In the genomic region with DNA sequence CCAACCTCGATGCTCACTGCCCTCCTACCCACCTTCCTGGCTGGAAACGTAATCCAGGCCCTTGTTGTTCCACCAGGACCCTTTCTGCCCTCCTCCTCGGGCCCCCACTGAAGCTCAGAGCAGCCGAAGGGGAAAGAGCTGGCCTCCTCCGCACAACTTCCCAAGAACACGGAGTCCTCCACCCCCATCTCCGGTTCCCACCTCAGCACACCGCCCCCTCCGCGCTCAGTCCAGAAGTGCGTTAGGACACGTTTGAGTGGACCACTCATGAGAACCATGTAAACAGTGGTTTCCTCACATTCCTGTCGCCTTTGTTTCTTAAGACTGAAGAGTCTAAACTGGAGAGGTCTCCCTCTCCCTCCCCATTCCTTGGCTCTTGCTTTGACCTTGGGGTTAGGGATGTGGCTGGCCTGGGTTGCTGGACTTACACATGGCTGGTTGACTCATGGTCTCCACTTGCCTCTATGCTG, we compare ENCODE assay signal across 12 mouse cellular contexts. TPM values are rescaled to one million over a fixed set of nuclear protein-coding genes. Genes with fewer than 3 reads are reported as not detected.
DNase-seq lines count a peak whose midpoint lies in the region; ATAC-seq and TF ChIP-seq lines count a peak whose summit lies in the region.
"Had no signal": no experiment of that assay in that cellular context is flagged by ENCODE, and none has a peak within 500 bp of the region (broad histone marks: within the 10 kb centered on the region; RNA-seq: fewer than 3 reads in every experiment).

No protein-coding gene starts in this region.

- no peaks in the 10 kb centered on the region for H3K36me3 ChIP-seq in kidney, adult 2 months (ENCODE audit: control insufficient read depth, insufficient read depth, low read length)
- H3K36me3 ChIP-seq in intestine, embryonic 16.5 days (ENCODE audit: control insufficient read depth, insufficient read depth, low read length), result no peaks in the 10 kb centered on the region
- no peaks in the 10 kb centered on the region for H3K36me3 ChIP-seq in thymus, adult 2 months (ENCODE audit: control insufficient read depth, insufficient read depth, low read length)

- no peaks in the 10 kb centered on the region for H3K4me1 ChIP-seq in kidney, adult 2 months (ENCODE audit: control insufficient read depth, insufficient read depth, low read length)
- no peaks in the 10 kb centered on the region for H3K4me1 ChIP-seq in cortical plate, adult 2 months (ENCODE audit: control insufficient read depth, insufficient read depth, low read length)
- no peaks in the 10 kb centered on the region for H3K4me1 ChIP-seq in intestine, embryonic 16.5 days (ENCODE audit: control insufficient read depth, insufficient read depth, low read length)
- no peaks in the 10 kb centered on the region for H3K4me1 ChIP-seq in thymus, adult 2 months (replicated peaks; ENCODE audit: control insufficient read depth, insufficient read depth, low read length)

- H3K9me3 ChIP-seq in intestine, embryonic 16.5 days (ENCODE audit: control insufficient read depth, low read length), result 0 out of 2 replicates have a peak, but pooled peaks cover 3% of the 10 kb centered on the region

- ATAC-seq in intestine, embryonic 16.5 days, result peak; percentile 60

- TF ChIP-seq POLR2A in kidney, adult 2 months (IDR thresholded peaks at IDR 0.05; ENCODE audit: low read depth, low read length), result no peak
- no peak for TF ChIP-seq POLR2A in cortical plate, adult 2 months (IDR thresholded peaks at IDR 0.05; ENCODE audit: extremely low read depth, insufficient read depth, low read length)
- no peak for TF ChIP-seq POLR2A in thymus, adult 2 months (IDR thresholded peaks at IDR 0.05; ENCODE audit: control insufficient read depth, extremely low read depth, insufficient read depth, low read length, poor library complexity)

- no peak overlapping the region for H3K4me2 ChIP-seq in intestine, embryonic 16.5 days (ENCODE audit: low read depth, low read length)

- H3K4me3 ChIP-seq in kidney, adult 2 months (ENCODE audit: insufficient read depth, low read depth, low read length), result no peak overlapping the region
- no peak overlapping the region for H3K4me3 ChIP-seq in cortical plate, adult 2 months (ENCODE audit: insufficient read depth, low read length)
- no peak overlapping the region for H3K4me3 ChIP-seq in intestine, embryonic 16.5 days (ENCODE audit: low read length)
- no peak overlapping the region for H3K4me3 ChIP-seq in thymus, adult 2 months (ENCODE audit: control insufficient read depth, insufficient read depth, low read length)

- 48% methylated on average over 13 of the region's 13 CpGs for WGBS in kidney, adult 2 months
- WGBS in intestine, embryonic 16.5 days, result 68% methylated on average over 13 of the region's 13 CpGs
- WGBS in thymus, adult 2 months, result 91% methylated on average over 13 of the region's 13 CpGs

- no peaks in the 10 kb centered on the region for H3K27me3 ChIP-seq in kidney, adult 2 months (replicated peaks; ENCODE audit: control insufficient read depth, insufficient read depth, low read length)
- H3K27me3 ChIP-seq in intestine, embryonic 16.5 days (replicated peaks; ENCODE audit: control insufficient read depth, insufficient read depth, low read length), result no peaks in the 10 kb centered on the region
- H3K27me3 ChIP-seq in thymus, adult 2 months (ENCODE audit: control insufficient read depth, insufficient read depth, low read length), result no peaks in the 10 kb centered on the region

- peak overlapping the region; percentile 77 for H3K27ac ChIP-seq in kidney, adult 2 months (ENCODE audit: insufficient read depth, low read depth, low read length)
- peak overlapping the region; percentile 90 for H3K27ac ChIP-seq in cortical plate, adult 2 months (ENCODE audit: insufficient read depth, low read length)
- H3K27ac ChIP-seq in intestine, embryonic 16.5 days (ENCODE audit: low read length), result peak overlapping the region; percentile 64
- no peak overlapping the region for H3K27ac ChIP-seq in thymus, adult 2 months (ENCODE audit: control insufficient read depth, insufficient read depth, low read length)

- DNase-seq in kidney, adult 2 months, result no peak
- DNase-seq in kidney, postnatal 36 days, result no peak
- peak; percentile 89 for DNase-seq in lung, postnatal 25 days (ENCODE audit: low spot score)
- DNase-seq in layer of hippocampus, adult 18-20 months (ENCODE audit: low spot score in 2 of 2), result no peak
- no peak for DNase-seq in thymus, adult 2 months
- DNase-seq in spleen, postnatal 14 days (ENCODE audit: low spot score in 2 of 2), result no peak
- DNase-seq: adrenal gland, postnatal 25 days; embryo, embryonic 11 days had no signal

- no peak overlapping the region for H3K9ac ChIP-seq in intestine, embryonic 16.5 days (ENCODE audit: low read depth, low read length)

- no peak for TF ChIP-seq CTCF in kidney, adult 2 months (conservative IDR thresholded peaks at IDR 0.05; ENCODE audit: insufficient read depth, insufficient read length, low read depth, low read length)
- no peak for TF ChIP-seq CTCF in cortical plate, adult 2 months (IDR thresholded peaks at IDR 0.05; ENCODE audit: extremely low read depth, insufficient read depth, low read length)
- no peak for TF ChIP-seq CTCF in thymus, adult 2 months (IDR thresholded peaks at IDR 0.05; ENCODE audit: borderline replicate concordance, control insufficient read depth, extremely low read depth, insufficient read depth, low read length, poor library complexity)

RNA-seq across cellular contexts. Expression of gene Sftpb, which starts 27.4 kb away (rescaled TPM):
- not detected in 2 replicates for polyA plus RNA-seq in kidney, adult 2 months (2012; rRNA removed)
- polyA plus RNA-seq in cortical plate, adult 2 months (2012; rRNA removed), result not detected in 2 replicates
- 0.11 and 0.18 TPM in 2 replicates for polyA plus RNA-seq in intestine, embryonic 16.5 days (2015; fragmentation: Nextera tagmentation; extraction: Ambion mirVana)
- total RNA-seq in layer of hippocampus, adult 18-20 months (2021), result not detected
- 2.5 and 6.6 TPM in 2 replicates for polyA plus RNA-seq in thymus, adult 2 months (2012; rRNA removed)
- total RNA-seq: adrenal gland, postnatal 25 days; left cerebral cortex, postnatal 10 days had no signal
- polyA plus RNA-seq: neural tube, embryonic 11.5 days had no signal

RNA-seq across cellular contexts. Expression of gene Atoh8, which starts 41.6 kb away (rescaled TPM):
- polyA plus RNA-seq in kidney, adult 2 months (2012; rRNA removed), result 7.7 and 10.1 TPM in 2 replicates
- 2.1 and 2.5 TPM in 2 replicates for polyA plus RNA-seq in cortical plate, adult 2 months (2012; rRNA removed)
- 9.3 and 9.6 TPM in 2 replicates for polyA plus RNA-seq in intestine, embryonic 16.5 days (2015; fragmentation: Nextera tagmentation; extraction: Ambion mirVana)
- total RNA-seq in layer of hippocampus, adult 18-20 months (2021), result 1 to 10 TPM; 3.2 to 3.4 TPM
- 3.6 and 3.8 TPM in 2 replicates for polyA plus RNA-seq in thymus, adult 2 months (2012; rRNA removed)
